Mouse (Mus musculus) forebrain, embryonic 10.5 days (tissue): ENCODE results near the gene 4931422A03Rik. TPM values are rescaled to one million over a fixed set of nuclear protein-coding genes. Genes with fewer than 3 reads are reported as not detected.
A peak's percentile ranks its signal among the peaks of the same experiment; 100 is the strongest.
"Not testable (repeated sequence)": the region's sequence is repeated elsewhere in the genome, so short reads cannot be mapped to it uniquely, and the experiment has no call there.

Experiments
- DNase-seq: peaks from one replicate; pipeline ENCODE4 v3.0.0-alpha.2; 2017; ENCODE audit warnings: low spot score; ENCODE audit errors: extremely low spot score
- H3K27ac ChIP-seq: fragments of 300-500 bp; sonication (generic); 2 replicates; pipeline ENCODE4 v1.5.1; 2016; ENCODE audit warnings: mild to moderate bottlenecking
- H3K27me3 ChIP-seq: fragments of 300-500 bp; sonication (generic); 2 replicates; pipeline ENCODE4 v1.6.1; 2016; ENCODE audit warnings: mild to moderate bottlenecking; ENCODE audit not compliant: poor library complexity, severe bottlenecking
- H3K36me3 ChIP-seq: fragments of 300-500 bp; sonication (generic); replicated peaks from 2 replicates; pipeline ENCODE4 v1.6.1; 2016; ENCODE audit warnings: mild to moderate bottlenecking, moderate library complexity
- H3K4me1 ChIP-seq: fragments of 300-500 bp; sonication (generic); 2 replicates; pipeline ENCODE4 v1.6.1; 2016
- H3K4me3 ChIP-seq: fragments of 300-500 bp; sonication (generic); 2 replicates; pipeline ENCODE4 v1.5.1; 2016; ENCODE audit warnings: mild to moderate bottlenecking, moderate library complexity
- H3K9me3 ChIP-seq: fragments of 300-500 bp; sonication (generic); 2 replicates; pipeline ENCODE4 v1.6.1; 2016; ENCODE audit warnings: mild to moderate bottlenecking, moderate library complexity
- WGBS: fragments of 180-500 bp; shearing (Covaris S2); methylation state at CpG from one replicate; pipeline ENCODE4 v1.1.7; 2016; 5-methylcytosine and 5-hydroxymethylcytosine counted together
- polyA plus RNA-seq: library from polyadenylated mRNA; unstranded; fragments of >200 nt; fragmentation: Nextera tagmentation; extraction: Ambion mirVana; gene quantifications from 2 replicates; pipeline ENCODE4 v1.2.1, GENCODE M21; 2016

Gene 4931422A03Rik
- polyA plus RNA-seq, 1 experiment from 2014 or later, result 1.4 TPM

DNA sequence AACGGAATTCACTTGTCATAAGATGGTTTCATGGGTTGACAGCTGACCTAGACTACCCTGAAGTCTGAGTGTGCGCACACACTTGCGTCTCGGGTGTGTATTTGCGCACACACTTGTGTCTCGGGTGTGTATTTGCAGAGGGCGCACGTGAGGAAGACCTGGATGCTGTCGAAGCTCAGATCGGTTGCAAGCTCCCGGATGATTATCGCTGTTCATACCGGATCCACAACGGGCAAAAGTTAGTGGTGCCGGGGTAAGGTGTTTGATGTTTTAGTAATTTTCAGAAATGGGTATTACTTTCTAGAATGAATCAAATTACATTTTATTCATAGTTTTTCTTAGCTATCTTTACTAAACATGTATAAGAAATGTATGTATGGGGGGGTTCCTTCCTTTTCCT is 14.6 kb upstream of the 4931422A03Rik start:
- 97% methylated on average over 15 of the region's 15 CpGs for WGBS
- Histone ChIP-seq H3K4me1 (peaks cover 5% of the 10 kb centered on the region), H3K9me3 (no peaks in the 10 kb centered on the region), H3K27ac (no peak overlapping the region), H3K4me3 (no peak overlapping the region), H3K36me3 (peaks cover 42% of the 10 kb centered on the region), H3K27me3 (no peaks in the 10 kb centered on the region)
- DNase-seq, result no peak

DNA sequence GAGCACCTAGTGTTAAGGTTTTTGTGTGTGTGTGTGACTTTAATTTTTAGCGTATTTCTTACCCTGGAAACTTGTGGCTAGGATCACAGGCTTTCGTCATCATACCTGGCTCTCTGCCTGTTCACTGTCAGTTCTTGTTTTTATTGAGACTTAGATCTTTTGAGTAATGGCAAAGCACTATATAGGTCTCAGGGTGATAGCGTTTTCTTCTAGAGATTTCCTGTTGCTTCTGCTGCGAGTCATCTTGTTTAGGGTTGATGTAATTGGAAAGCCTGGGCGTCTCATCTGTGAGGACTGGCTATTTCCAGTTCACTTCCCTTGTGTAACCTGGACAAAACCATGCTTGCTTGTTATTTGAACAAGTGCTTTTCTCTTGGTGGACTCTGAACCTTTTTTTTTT is 13.5 kb upstream of the 4931422A03Rik start:
- H3K36me3 ChIP-seq, result peaks cover 50% of the 10 kb centered on the region
- H3K27ac ChIP-seq, result no peak overlapping the region
- H3K9me3 ChIP-seq, result no peaks in the 10 kb centered on the region
- no peaks in the 10 kb centered on the region for H3K27me3 ChIP-seq
- no peak for DNase-seq
- peaks cover 5% of the 10 kb centered on the region for H3K4me1 ChIP-seq
- no peak overlapping the region for H3K4me3 ChIP-seq
- 90% methylated on average over 5 of the region's 5 CpGs for WGBS

DNA sequence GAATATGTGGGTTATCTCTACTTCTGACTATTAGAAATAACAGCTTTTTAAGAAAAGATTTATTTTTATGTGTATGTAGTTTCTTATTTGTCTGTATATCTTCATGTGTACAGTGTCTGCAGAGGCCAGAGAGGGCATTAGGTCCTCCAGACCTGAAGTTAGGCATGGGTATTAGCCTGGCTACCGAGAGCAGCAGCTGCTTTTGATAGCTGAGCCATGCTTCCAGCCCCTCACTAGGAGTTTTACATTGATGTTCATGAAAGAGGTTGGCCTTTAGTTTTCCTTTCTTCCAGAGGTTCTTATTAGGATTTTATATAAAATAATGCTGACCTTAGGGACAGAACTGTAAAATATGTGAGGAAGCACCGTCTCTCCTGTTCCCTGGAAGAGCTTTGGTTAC is 10.1 kb upstream of the 4931422A03Rik start:
- H3K36me3 ChIP-seq, result peaks cover 66% of the 10 kb centered on the region
- no peak for DNase-seq
- H3K27ac ChIP-seq, result no peak overlapping the region
- no peak overlapping the region for H3K4me3 ChIP-seq
- H3K4me1 ChIP-seq, result no peaks in the 10 kb centered on the region
- H3K27me3 ChIP-seq, result no peaks in the 10 kb centered on the region
- H3K9me3 ChIP-seq, result no peaks in the 10 kb centered on the region
- 87% methylated on average over 2 of the region's 2 CpGs for WGBS

DNA sequence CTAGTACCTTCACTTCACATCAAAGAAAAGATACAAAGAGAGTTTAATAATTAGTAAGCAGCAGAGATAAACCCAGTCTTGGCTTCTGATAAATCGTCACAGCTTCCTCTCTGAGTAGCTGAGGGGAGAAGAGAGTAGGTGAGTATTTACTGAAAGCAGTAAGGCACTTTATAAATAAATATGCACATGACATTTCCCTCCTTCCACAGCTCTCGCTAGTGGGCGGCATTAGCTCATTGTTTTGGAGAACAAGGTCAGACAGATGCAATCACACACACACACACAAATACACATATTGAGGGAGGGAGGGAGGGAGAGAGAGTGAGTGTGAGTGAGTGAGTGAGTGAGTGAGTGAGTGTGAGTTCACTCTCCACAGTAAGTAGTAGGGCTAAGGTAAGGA is 8.2 kb upstream of the 4931422A03Rik start:
- Histone ChIP-seq H3K4me1 (no peaks in the 10 kb centered on the region), H3K27me3 (no peaks in the 10 kb centered on the region), H3K9me3 (no peaks in the 10 kb centered on the region), H3K4me3 (no peak overlapping the region), H3K36me3 (peaks cover 72% of the 10 kb centered on the region), H3K27ac (no peak overlapping the region)
- DNase-seq, result no peak
- 77% methylated on average over 3 of the region's 3 CpGs for WGBS

DNA sequence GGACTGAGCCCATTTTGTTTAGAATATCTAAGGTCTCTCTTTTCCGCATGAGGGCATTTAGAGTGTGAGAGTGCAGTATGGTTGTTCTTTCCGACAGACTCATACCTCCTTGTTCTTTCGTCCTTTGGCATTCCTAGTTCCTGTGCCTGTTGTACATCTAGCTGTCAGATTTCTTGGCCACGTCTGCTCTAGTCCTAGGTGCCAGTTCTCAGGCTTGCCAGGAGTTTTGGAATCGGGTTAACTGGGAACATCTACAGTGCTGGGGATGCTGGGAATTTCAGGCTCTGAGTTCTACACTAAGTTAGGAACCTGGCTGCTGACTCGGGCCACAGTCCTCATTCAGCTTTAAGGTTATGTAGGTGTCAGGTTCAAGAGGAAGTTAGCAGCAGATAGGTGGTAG is 7.4 kb upstream of the 4931422A03Rik start:
- WGBS, result 86% methylated on average over 6 of the region's 6 CpGs
- H3K27me3 ChIP-seq, result no peaks in the 10 kb centered on the region
- no peak overlapping the region for H3K4me3 ChIP-seq
- peaks cover 72% of the 10 kb centered on the region for H3K36me3 ChIP-seq
- DNase-seq, result no peak
- H3K9me3 ChIP-seq, result no peaks in the 10 kb centered on the region
- H3K4me1 ChIP-seq, result no peaks in the 10 kb centered on the region
- no peak overlapping the region for H3K27ac ChIP-seq

DNA sequence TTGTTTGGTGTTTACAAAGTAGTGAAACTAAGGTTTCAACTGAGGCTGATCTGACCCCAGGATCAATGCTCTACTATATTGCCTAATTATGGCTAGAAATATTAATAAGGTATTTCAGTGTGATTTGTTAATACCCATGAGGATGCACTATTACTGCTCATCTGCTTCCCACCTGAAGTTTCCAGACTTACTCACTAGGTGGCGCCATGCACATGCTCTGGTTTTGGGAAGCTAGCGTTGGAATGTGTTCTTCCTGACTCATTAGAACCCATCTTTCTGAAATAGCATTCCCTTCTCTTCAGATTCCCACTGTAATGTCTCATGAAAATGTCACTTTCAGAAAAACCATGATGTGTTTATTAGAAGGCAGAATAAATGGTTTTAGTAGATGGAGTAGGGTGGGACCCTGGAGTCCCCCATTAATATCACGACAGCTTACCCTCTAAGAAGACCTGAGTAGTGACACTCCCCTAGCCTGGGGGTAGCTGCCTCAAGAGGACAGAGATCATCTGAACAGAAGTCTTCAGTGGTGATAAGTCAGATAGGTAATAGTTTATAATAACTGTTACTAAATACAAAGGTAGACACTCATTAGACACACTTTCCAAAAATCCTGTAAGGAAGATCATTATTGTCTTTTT is 6.8 kb upstream of the 4931422A03Rik start:
- no peaks in the 10 kb centered on the region for H3K4me1 ChIP-seq
- 31% methylated on average over 3 of the region's 3 CpGs for WGBS
- peak; percentile 42 for DNase-seq
- H3K4me3 ChIP-seq, result no peak overlapping the region
- no peaks in the 10 kb centered on the region for H3K9me3 ChIP-seq
- no peak overlapping the region for H3K27ac ChIP-seq
- no peaks in the 10 kb centered on the region for H3K27me3 ChIP-seq
- peaks cover 70% of the 10 kb centered on the region for H3K36me3 ChIP-seq

DNA sequence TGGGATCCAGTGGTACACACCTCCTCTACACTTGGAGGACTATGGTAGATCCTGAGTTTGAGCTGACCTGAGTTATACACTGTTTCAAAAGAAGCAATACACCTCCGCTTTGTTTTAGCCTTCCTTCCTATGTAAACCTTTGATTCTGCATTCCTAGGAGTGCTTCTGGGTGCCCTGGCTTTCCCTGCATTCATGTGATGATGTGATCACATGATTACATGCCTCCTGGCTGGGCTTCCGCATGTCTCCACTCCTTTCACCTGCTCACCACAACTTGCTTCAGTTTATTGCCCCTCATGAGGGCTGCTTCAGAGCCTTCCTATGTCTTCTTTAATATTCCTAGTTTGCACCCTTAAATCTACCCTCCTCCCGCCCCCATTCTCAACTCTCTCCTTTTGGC is 3.9 kb upstream of the 4931422A03Rik start:
- Histone ChIP-seq H3K36me3 (peaks cover 47% of the 10 kb centered on the region), H3K9me3 (no peaks in the 10 kb centered on the region), H3K4me3 (no peak overlapping the region), H3K27ac (no peak overlapping the region), H3K27me3 (no peaks in the 10 kb centered on the region), H3K4me1 (peaks cover 28% of the 10 kb centered on the region)
- no peak for DNase-seq
- 91% methylated on average over 3 of the region's 3 CpGs for WGBS

DNA sequence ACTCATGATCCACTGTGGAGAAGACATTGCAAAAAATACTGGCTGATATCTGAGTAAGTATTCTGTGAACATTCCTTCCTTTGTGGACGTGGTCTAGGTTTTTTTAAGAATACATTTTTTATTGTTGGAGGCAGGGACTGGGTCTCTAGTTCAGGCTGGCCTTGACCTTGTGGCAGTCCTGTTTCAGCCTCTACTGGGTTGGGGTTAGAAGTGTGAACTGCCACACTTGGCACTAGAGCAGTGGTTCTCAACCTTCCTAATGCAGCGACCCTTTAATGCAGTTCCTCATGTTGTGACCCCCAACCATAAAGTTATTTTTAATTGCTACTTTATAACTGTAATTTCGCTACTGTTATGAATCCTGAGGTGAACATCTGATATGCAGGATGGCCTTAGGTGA is 2.2 kb upstream of the 4931422A03Rik start:
- peaks cover 31% of the 10 kb centered on the region for H3K36me3 ChIP-seq
- DNase-seq, result no peak
- no peaks in the 10 kb centered on the region for H3K27me3 ChIP-seq
- WGBS, result 85% methylated on average over 3 of the region's 3 CpGs
- peaks cover 29% of the 10 kb centered on the region for H3K4me1 ChIP-seq
- H3K27ac ChIP-seq, result no peak overlapping the region
- H3K4me3 ChIP-seq, result no peak overlapping the region
- no peaks in the 10 kb centered on the region for H3K9me3 ChIP-seq

DNA sequence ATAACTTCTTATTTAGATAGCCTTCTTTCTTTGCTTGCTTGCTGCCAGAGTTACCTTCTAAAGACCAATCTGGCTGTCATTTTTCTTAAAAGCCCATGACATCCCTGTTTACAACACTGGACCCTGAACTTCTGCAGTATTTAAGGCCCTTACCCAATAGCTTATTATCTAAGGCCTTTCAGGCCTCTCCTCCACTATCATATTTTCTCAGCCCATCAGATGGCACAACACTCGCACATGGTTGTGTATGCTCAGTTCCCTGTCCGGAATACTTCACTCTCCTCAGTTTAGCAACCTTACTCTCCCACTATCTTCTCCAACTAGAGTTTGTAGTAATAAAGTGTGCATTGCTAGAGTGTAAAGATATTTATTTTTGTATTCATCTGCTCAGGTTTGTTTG is 913 bp upstream of the 4931422A03Rik start:
- 89% methylated on average over 2 of the region's 2 CpGs for WGBS

DNA sequence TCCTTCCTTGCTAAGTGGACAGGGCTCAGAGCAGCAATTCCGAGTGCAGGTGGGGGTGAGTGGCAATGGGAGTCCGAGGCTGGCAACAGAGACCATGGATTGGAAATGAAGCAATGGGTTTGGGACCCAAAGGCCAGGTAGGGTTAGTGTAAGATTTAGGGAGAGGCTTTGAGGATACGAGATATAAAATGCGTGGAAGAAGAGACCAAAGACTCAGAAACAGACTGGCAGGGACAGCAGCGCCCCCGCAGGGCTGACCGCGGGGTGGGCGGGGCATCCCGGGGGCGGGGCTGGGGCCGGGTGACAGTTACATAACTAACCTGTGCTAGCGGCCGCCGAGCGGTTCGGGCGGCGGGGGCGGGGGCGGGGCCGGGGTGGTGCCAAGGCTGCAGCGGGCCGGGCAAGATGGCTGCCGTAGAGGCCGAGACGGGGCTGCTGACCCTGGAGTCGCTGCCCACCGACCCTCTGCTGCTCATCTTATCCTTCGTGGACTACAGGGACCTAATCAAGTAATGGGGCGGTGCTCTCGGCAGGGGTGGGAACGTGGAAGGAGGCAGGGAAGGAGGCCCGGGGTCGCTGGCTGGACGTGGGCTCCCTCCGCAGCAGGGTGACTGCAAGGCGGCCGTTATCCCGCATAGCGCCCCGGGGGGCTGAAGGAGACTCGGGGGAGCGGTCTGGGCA is 563 bp downstream of the 4931422A03Rik start, which contains the start of gene Fbxo3:
Fbxo3 (plus strand) TSS at position 264 of the 681 bp plus-strand sequence.
- Histone ChIP-seq H3K4me3 (peak within 1 kb of the TSS; percentile 97), H3K36me3 (peaks cover 12% of the 10 kb centered on the region), H3K9me3 (no peaks in the 10 kb centered on the region), H3K4me1 (peaks cover 29% of the 10 kb centered on the region), H3K27ac (peak within 1 kb of the TSS; percentile 95), H3K27me3 (no peaks in the 10 kb centered on the region)
- 1% methylated on average over 43 of the region's 44 CpGs for WGBS
- peak; percentile 90 for DNase-seq

More for the DNA sequence above, 913 bp upstream of the 4931422A03Rik start:
- H3K4me3 ChIP-seq, result peak overlapping the region; percentile 97
- H3K27me3 ChIP-seq, result no peaks in the 10 kb centered on the region
- DNase-seq, result no peak
- H3K36me3 ChIP-seq, result peaks cover 21% of the 10 kb centered on the region
- no peaks in the 10 kb centered on the region for H3K9me3 ChIP-seq
- peaks cover 29% of the 10 kb centered on the region for H3K4me1 ChIP-seq
- H3K27ac ChIP-seq, result no peak overlapping the region

DNA sequence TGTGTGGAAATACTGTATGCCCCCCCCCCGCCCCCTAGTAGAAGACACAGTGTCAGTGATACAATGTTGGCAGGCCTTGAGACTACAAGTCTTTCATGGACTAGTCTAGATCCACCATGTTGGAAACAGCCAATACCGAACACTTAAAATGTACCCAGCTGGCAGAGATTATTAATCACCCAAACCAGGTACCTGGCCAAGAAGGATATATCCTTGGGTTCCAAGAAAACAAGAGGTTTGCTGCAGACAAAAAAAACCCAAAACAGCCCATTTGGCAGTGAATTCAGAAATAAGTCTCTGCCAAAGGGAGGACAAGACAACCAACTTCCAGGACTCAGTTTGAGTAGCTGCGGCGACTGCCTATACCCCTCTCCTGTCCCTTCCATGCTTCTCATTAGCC is 3.5 kb downstream of the 4931422A03Rik start:
- 92% methylated on average over 4 of the region's 4 CpGs for WGBS
- Histone ChIP-seq H3K4me3 (no peak overlapping the region), H3K9me3 (no peaks in the 10 kb centered on the region), H3K27ac (no peak overlapping the region), H3K4me1 (peaks cover 27% of the 10 kb centered on the region), H3K36me3 (no peaks in the 10 kb centered on the region), H3K27me3 (no peaks in the 10 kb centered on the region)
- DNase-seq, result no peak

DNA sequence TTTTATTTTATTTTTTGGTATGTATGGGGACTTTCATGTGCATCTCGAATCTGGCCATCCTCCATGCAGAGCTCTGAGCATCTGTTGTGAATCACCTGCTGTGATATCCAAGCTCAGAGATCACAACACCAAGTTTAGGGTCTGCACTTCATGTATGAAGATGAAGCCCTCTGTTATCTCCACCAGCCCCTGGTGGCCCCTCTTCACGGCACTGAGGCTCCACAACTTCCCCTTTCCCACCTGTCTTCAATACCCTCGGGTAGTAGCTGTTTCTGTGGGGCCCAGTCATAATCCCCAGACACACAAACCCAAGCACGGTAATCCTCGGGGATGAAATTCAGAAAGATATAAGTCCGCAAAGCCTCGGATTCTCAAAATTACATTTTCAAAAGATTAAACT is 5.1 kb downstream of the 4931422A03Rik start:
- no peak for DNase-seq
- H3K4me1 ChIP-seq, result peaks cover 11% of the 10 kb centered on the region
- H3K36me3 ChIP-seq, result no peaks in the 10 kb centered on the region
- H3K9me3 ChIP-seq, result no peaks in the 10 kb centered on the region
- H3K27me3 ChIP-seq, result no peaks in the 10 kb centered on the region
- H3K27ac ChIP-seq, result no peak overlapping the region
- 90% methylated on average over 7 of the region's 7 CpGs for WGBS
- no peak overlapping the region for H3K4me3 ChIP-seq

DNA sequence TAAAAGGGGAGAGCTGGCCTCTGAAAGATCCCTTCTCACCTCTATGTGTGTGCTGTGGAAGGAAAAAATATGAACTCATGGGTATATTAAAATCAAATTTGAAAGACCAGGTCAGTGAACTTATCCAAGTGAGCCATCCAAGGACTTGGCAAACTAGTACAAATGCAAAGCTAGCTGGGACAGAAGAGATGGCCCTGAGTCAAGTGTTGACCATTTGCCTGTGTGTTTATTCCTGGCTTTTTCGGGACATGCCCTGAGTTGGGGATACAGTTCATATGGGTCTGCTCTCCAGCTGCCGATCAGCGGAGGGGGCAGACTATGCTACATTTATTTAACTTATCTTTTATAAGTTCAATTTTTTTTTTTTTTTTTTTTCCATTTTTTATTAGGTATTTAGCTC is 19.3 kb downstream of the 4931422A03Rik start:
- H3K4me3 ChIP-seq, H3K9me3 ChIP-seq, DNase-seq, H3K36me3 ChIP-seq, H3K27me3 ChIP-seq, H3K27ac ChIP-seq, H3K4me1 ChIP-seq: not testable (repeated sequence)
- WGBS, result 97% methylated on average over 3 of the region's 3 CpGs
